In the genomic region with DNA sequence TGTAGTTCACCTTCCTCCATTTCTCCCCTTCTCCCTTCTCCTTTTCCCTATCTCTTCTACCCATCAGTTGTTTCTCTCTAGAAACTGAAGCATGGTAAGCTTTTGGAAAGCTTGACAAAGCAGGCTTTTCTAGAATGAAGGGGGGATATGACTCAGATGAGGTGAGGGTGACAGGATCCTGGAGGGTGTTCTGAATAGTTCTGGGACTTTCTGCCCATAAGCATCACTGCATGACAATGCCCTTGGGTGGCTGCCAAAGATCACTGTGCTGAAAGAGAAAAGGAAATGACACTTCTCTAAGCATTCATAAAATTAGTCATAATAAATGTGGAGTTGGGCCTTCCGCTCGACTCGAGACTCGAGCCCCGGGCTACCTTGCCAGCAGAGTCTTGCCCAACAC, we compare ENCODE assay signal across 15 mouse cellular contexts.
DNase-seq lines count a peak whose midpoint lies in the region; ATAC-seq and TF ChIP-seq lines count a peak whose summit lies in the region.
"Had no signal": no experiment of that assay in that cellular context is flagged by ENCODE, and none has a peak within 500 bp of the region (broad histone marks: within the 10 kb centered on the region; RNA-seq: fewer than 3 reads in every experiment).

No protein-coding gene starts in this region.

- peak; percentile 63 for ATAC-seq in lung, postnatal 0 days
- ATAC-seq in megakaryocyte-erythroid progenitor cell, adult 5-6 weeks (replicated peaks; ENCODE audit: low FRiP score, low TSS enrichment, poor library complexity, severe bottlenecking): no peak
- ATAC-seq: forebrain, embryonic 16.5 days; hindbrain, embryonic 16.5 days; midbrain, embryonic 15.5 days had no signal

- no peak overlapping the region for H3K9ac ChIP-seq in lung, postnatal 0 days (replicated peaks; ENCODE audit: low read depth)
- H3K9ac ChIP-seq: midbrain, embryonic 15.5 days had no signal

- no peak overlapping the region for H3K4me2 ChIP-seq in lung, postnatal 0 days (replicated peaks; ENCODE audit: low read depth, low read length)
- H3K4me2 ChIP-seq: midbrain, embryonic 15.5 days had no signal

- DNase-seq in cerebellum, adult 18-20 months: peak; percentile 55 to 66
- no peak for DNase-seq in cerebellum, adult 11 months
- DNase-seq in kidney, postnatal 14 days: peak; percentile 5
- DNase-seq in kidney, adult 11 months: no peak
- peak; percentile 21 for DNase-seq in R1 (ENCODE audit: low read depth, low spot score)
- peak; percentile 72 for DNase-seq in lung, postnatal 0 days (ENCODE audit: low spot score)
- DNase-seq in urinary bladder, postnatal 10 days (ENCODE audit: low spot score): no peak
- DNase-seq: adrenal gland, adult 8-10 months; B cell, adult 2 months; kidney, adult 18-20 months had no signal

- TF ChIP-seq CTCF in lung, postnatal 0 days (IDR thresholded peaks at IDR 0.05): no peak

- whole genome bisulfite sequencing in lung, postnatal 0 days: 47% methylated on average over 5 of the region's 5 CpGs

- no peaks in the 10 kb centered on the region for H3K4me1 ChIP-seq in lung, postnatal 0 days (ENCODE audit: insufficient read depth, low read depth, low read length)
- H3K4me1 ChIP-seq: midbrain, embryonic 15.5 days had no signal

- no peaks in the 10 kb centered on the region for H3K27me3 ChIP-seq in lung, postnatal 0 days (replicated peaks; ENCODE audit: insufficient read depth, low read length)
- H3K27me3 ChIP-seq: midbrain, embryonic 15.5 days had no signal

- no peak overlapping the region for H3K4me3 ChIP-seq in lung, postnatal 0 days (ENCODE audit: low read depth, low read length)
- H3K4me3 ChIP-seq: layer of hippocampus, adult 2 months; midbrain, embryonic 15.5 days had no signal

- no peaks in the 10 kb centered on the region for H3K9me3 ChIP-seq in lung, postnatal 0 days (ENCODE audit: low read length)
- H3K9me3 ChIP-seq: midbrain, embryonic 15.5 days had no signal

- H3K36me3 ChIP-seq in lung, postnatal 0 days (ENCODE audit: insufficient read depth, low read length): no peaks in the 10 kb centered on the region
- H3K36me3 ChIP-seq: midbrain, embryonic 15.5 days had no signal

- no peak overlapping the region for H3K27ac ChIP-seq in lung, postnatal 0 days (ENCODE audit: low read length)
- H3K27ac ChIP-seq: layer of hippocampus, adult 2 months; midbrain, embryonic 15.5 days had no signal

- no peak for TF ChIP-seq EP300 in lung, postnatal 0 days (IDR thresholded peaks at IDR 0.05)

Comparison
In these comparisons a context has a peak if more than half of its experiments do, and no peak if none do; other contexts are left out.
1. DNase-seq: peak in cerebellum, adult 18-20 months (2 of 2), kidney, postnatal 14 days (single experiment), R1 (single experiment) and lung, postnatal 0 days (single experiment); none in cerebellum, adult 11 months (single experiment), kidney, adult 11 months (single experiment) and urinary bladder, postnatal 10 days (single experiment).